Mouse (Mus musculus): ENCODE measurements around the gene Gpr139.

The Gpr139 gene

GRCm38 (mm10) chr7:119184341-119185143 lies at the start of gene Gpr139:
Gene Gpr139, minus strand, starts transcription at chr7:119184603.
- no peak for DNase-seq

GRCm38 (mm10) chr7:119230971-119231370 lies 46.6 kb upstream of the Gpr139 start:
- DNase-seq = no peak

- DNase-seq = no peak
Observed at GRCm38 (mm10) chr7:119222706-119223105, 38.3 kb upstream of the Gpr139 start.

- DNase-seq = no peak
Observed at GRCm38 (mm10) chr7:119219121-119219520, 34.7 kb upstream of the Gpr139 start.

- DNase-seq = no peak
Observed at GRCm38 (mm10) chr7:119207251-119207650, 22.8 kb upstream of the Gpr139 start.

- DNase-seq = no peak
Observed at GRCm38 (mm10) chr7:119186374-119186773, 2.0 kb upstream of the Gpr139 start.

GRCm38 (mm10) chr7:119185181-119185940 lies 958 bp upstream of the Gpr139 start:
- no peak for DNase-seq

- no peak for DNase-seq
Observed at GRCm38 (mm10) chr7:119181053-119181452, 3.4 kb downstream of the Gpr139 start.

GRCm38 (mm10) chr7:119160015-119160414 lies 24.4 kb downstream of the Gpr139 start:
- no peak for DNase-seq

GRCm38 (mm10) chr7:119111771-119112170 lies 72.6 kb downstream of the Gpr139 start:
- DNase-seq = peak in 1 of 2 experiments; percentile 8

- no peak for DNase-seq
Observed at GRCm38 (mm10) chr7:119105878-119106277, 78.5 kb downstream of the Gpr139 start.

GRCm38 (mm10) chr7:119096583-119096982 lies 87.8 kb downstream of the Gpr139 start:
- no peak for DNase-seq

All from lung, postnatal 4 days (tissue).